Mouse (Mus musculus) stomach, postnatal 0 days (tissue): ENCODE results near the gene Slc22a18.

Source experiments
- CTCF ChIP-seq: IDR thresholded peaks from 2 replicates; pipeline ENCODE4 v1.5.1; 2016; ENCODE audit warnings: antibody characterized with exemption, low read depth, mild to moderate bottlenecking, moderate library complexity
- EP300 ChIP-seq: optimal IDR thresholded peaks from 2 replicates; pipeline ENCODE3; 2016; ENCODE audit warnings: antibody characterized with exemption

- TF ChIP-seq CTCF (no peak), EP300 (no peak)
Measured at GRCm38 (mm10) chr7:143437231-143437893, 36.2 kb upstream of the Slc22a18 start.
